Mouse (Mus musculus) limb, embryonic 15.5 days (tissue): Measurements from ENCODE around the gene Zfp568. TPM values are rescaled to one million over a fixed set of nuclear protein-coding genes. Genes with fewer than 3 reads are reported as not detected.

Source experiments
- ATAC-seq: fragments of 200-750 bp; cut with Nextera tagmentation; 2 replicates; pipeline ENCODE4 v1.8.0; 2017; ENCODE audit warnings: low read depth, moderate TSS enrichment; ENCODE audit not compliant: insufficient number of reproducible peaks, low FRiP score, low TSS enrichment
- H3K27ac ChIP-seq: fragments of 300-500 bp; sonication (generic); 2 replicates; pipeline ENCODE4 v1.5.1; 2015; ENCODE audit warnings: moderate library complexity, mild to moderate bottlenecking, inconsistent platforms
- H3K27me3 ChIP-seq: fragments of 300-500 bp; sonication (generic); 2 replicates; pipeline ENCODE4 v1.6.1; 2015; ENCODE audit warnings: inconsistent platforms
- H3K36me3 ChIP-seq: fragments of 300-500 bp; sonication (generic); 2 replicates; pipeline ENCODE4 v1.6.1; 2015; ENCODE audit warnings: inconsistent platforms
- H3K4me1 ChIP-seq: fragments of 300-500 bp; sonication (generic); 2 replicates; pipeline ENCODE4 v1.6.1; 2015; ENCODE audit warnings: inconsistent platforms
- H3K4me2 ChIP-seq: fragments of 300-500 bp; sonication (generic); 2 replicates; pipeline ENCODE4 v1.6.1; 2015; ENCODE audit warnings: mild to moderate bottlenecking, inconsistent platforms
- H3K4me3 ChIP-seq: fragments of 300-500 bp; sonication (generic); 2 replicates; pipeline ENCODE4 v1.5.1; 2015; ENCODE audit warnings: mild to moderate bottlenecking, inconsistent platforms
- H3K9ac ChIP-seq: fragments of 300-500 bp; sonication (generic); 2 replicates; pipeline ENCODE4 v1.6.1; 2015; ENCODE audit warnings: inconsistent platforms
- H3K9me3 ChIP-seq: fragments of 300-500 bp; sonication (generic); 2 replicates; pipeline ENCODE4 v1.6.1; 2016; ENCODE audit warnings: inconsistent platforms
- WGBS: fragments of 180-500 bp; shearing (Covaris S2); methylation state at CpG from one replicate; pipeline ENCODE4 v1.1.7; 2015; 5-methylcytosine and 5-hydroxymethylcytosine counted together
- polyA plus RNA-seq: library from polyadenylated mRNA; unstranded; fragments of >200 nt; fragmentation: Nextera tagmentation; extraction: Ambion mirVana; gene quantifications from 2 replicates; pipeline ENCODE4 v1.2.1, GENCODE M21; 2015

Gene Zfp568
- polyA plus RNA-seq, 1 experiment from 2014 or later, result 17.9 TPM

GRCm38 (mm10) chr7:30064622-30065021 is 80.9 kb downstream of the Zfp568 start:
- 84% methylated on average over 5 of the region's 5 CpGs for WGBS
- ATAC-seq, result no peak
- Histone ChIP-seq H3K4me2 (no peak overlapping the region), H3K36me3 (peaks cover 58% of the 10 kb centered on the region), H3K9ac (no peak overlapping the region), H3K9me3 (no peaks in the 10 kb centered on the region), H3K4me3 (no peak overlapping the region), H3K27ac (no peak overlapping the region), H3K27me3 (no peaks in the 10 kb centered on the region), H3K4me1 (no peaks in the 10 kb centered on the region)

- Histone ChIP-seq H3K9ac (peak within 1 kb of the TSS; percentile 82), H3K36me3 (peaks cover 22% of the 10 kb centered on the region), H3K4me3 (peak within 1 kb of the TSS; percentile 88), H3K27ac (peak within 1 kb of the TSS; percentile 84), H3K9me3 (no peaks in the 10 kb centered on the region), H3K4me1 (0 out of 2 replicates have a peak, but pooled peaks cover 3% of the 10 kb centered on the region), H3K4me2 (peak within 1 kb of the TSS; percentile 93), H3K27me3 (no peaks in the 10 kb centered on the region)
- peak; percentile 69 for ATAC-seq
- under 1% methylated on average over 50 of the region's 50 CpGs for WGBS
Observed at GRCm38 (mm10) chr7:30072146-30073028, 88.6 kb downstream of the Zfp568 start, which contains the start of gene Zfp82. Gene Zfp82 (minus strand): TSS chr7:30072900.

Other genes starting within 250 kb of the Zfp568 start
- 14.0 and 15.4 TPM in 2 replicates for gene Zfp84, start 215.4 kb upstream of the Zfp568 start, polyA plus RNA-seq
- gene Zfp30, start 200.0 kb upstream of the Zfp568 start, polyA plus RNA-seq, result 8.9 and 9.1 TPM in 2 replicates
- 14.2 and 14.3 TPM in 2 replicates for gene Zfp790, start 167.8 kb upstream of the Zfp568 start, polyA plus RNA-seq
- 4.8 and 5.6 TPM in 2 replicates for gene Zfp940, start 130.3 kb upstream of the Zfp568 start, polyA plus RNA-seq
- gene Zfp420, start 124.0 kb upstream of the Zfp568 start, polyA plus RNA-seq, result 6.7 and 7.6 TPM in 2 replicates
- gene Zfp27, start 77.4 kb upstream of the Zfp568 start, polyA plus RNA-seq, result 12.4 and 12.7 TPM in 2 replicates
- 5.9 and 7.0 TPM in 2 replicates for gene Zfp383, start 75.7 kb upstream of the Zfp568 start, polyA plus RNA-seq
- 11.5 and 11.6 TPM in 2 replicates for gene Zfp74, start 29.9 kb upstream of the Zfp568 start, polyA plus RNA-seq
- gene Zfp14, start 67.4 kb downstream of the Zfp568 start, polyA plus RNA-seq, result 5.7 and 6.1 TPM in 2 replicates
- gene Zfp82, start 88.9 kb downstream of the Zfp568 start, polyA plus RNA-seq, result 8.2 and 8.3 TPM in 2 replicates
- 1.1 and 2.3 TPM in 2 replicates for gene Gm26920, start 106.5 kb downstream of the Zfp568 start, polyA plus RNA-seq
- gene Zfp566, start 106.6 kb downstream of the Zfp568 start, polyA plus RNA-seq, result 9.5 and 12.7 TPM in 2 replicates
- 132 and 137 TPM in 2 replicates for gene Zfp260, start 110.8 kb downstream of the Zfp568 start, polyA plus RNA-seq
- gene Zfp382, start 138.0 kb downstream of the Zfp568 start, polyA plus RNA-seq, result 13.2 and 13.8 TPM in 2 replicates
- gene Zfp146, start 185.8 kb downstream of the Zfp568 start, polyA plus RNA-seq, result 17.4 and 18.7 TPM in 2 replicates
- 3.4 and 10.1 TPM in 2 replicates for gene Cox7a1, start 200.2 kb downstream of the Zfp568 start, polyA plus RNA-seq
- 102 and 117 TPM in 2 replicates for gene Capns1, start 214.9 kb downstream of the Zfp568 start, polyA plus RNA-seq
- gene Polr2i, start 248.0 kb downstream of the Zfp568 start, polyA plus RNA-seq, result 140 and 149 TPM in 2 replicates
- 175 and 188 TPM in 2 replicates for gene Tbcb, start 248.3 kb downstream of the Zfp568 start, polyA plus RNA-seq